Mouse (Mus musculus): ENCODE results near the gene Unk.

GRCm38 (mm10) chr11:116062521-116062920 lies 32.4 kb downstream of the Unk start:
- TF ChIP-seq CTCF (IDR thresholded peaks at IDR 0.05; ENCODE audit: low read depth, low read length) (no peak), EP300 (IDR thresholded peaks at IDR 0.05; ENCODE audit: insufficient read depth, low read depth, low read length) (no peak), POLR2A (IDR thresholded peaks at IDR 0.05; ENCODE audit: insufficient read depth, low read length) (no peak)
